Mouse (Mus musculus) gastrocnemius, postnatal 14 days (tissue): ENCODE measurements at regions not wholly inside any gene's neighbourhood (a gene's known extent, or its start where the extent isn't known, plus 50 kb on each side); places are given as distances from the start of the nearest gene placed in this dataset.

Experiments used
- DNase-seq: peaks from one replicate; pipeline ENCODE4 v3.0.0; 2021; ENCODE audit warnings: mixed read lengths
- intact Hi-C: fragments of 180-260 bp; cut with DNase I; formaldehyde crosslinking; loops from one replicate; pipeline ENCODE4 v1.15.1; 2025; ENCODE audit warnings: low total_unique reads

GRCm38 (mm10) chr15:96233113-96233512 is 54.2 kb upstream of the Arid2 start:
- no peak for DNase-seq
- intact Hi-C loops = no loop called here

GRCm38 (mm10) chr15:96234783-96235182 is 52.5 kb upstream of the Arid2 start:
- intact Hi-C loops = no loop called here
- no peak for DNase-seq
